Mouse (Mus musculus) CH12.LX (cell line): ENCODE measurements around the gene Kcnb1. TPM values are rescaled to one million over a fixed set of nuclear protein-coding genes. Genes with fewer than 3 reads are reported as not detected.

Source experiments
- DNase-seq: peaks from one replicate; pipeline ENCODE4 v3.0.0-alpha.2; 2013; ENCODE audit errors: extremely low read depth
- H3K27ac ChIP-seq: 2 replicates; pipeline ENCODE4 v1.5.1; 2012; ENCODE audit warnings: low read depth, mild to moderate bottlenecking, control low read depth, moderate library complexity; ENCODE audit not compliant: insufficient read depth
- H3K27me3 ChIP-seq: replicated peaks from 2 replicates; pipeline ENCODE3; 2012; ENCODE audit warnings: inconsistent platforms
- H3K36me3 ChIP-seq, 2 experiments: replicated peaks in 1 of 2; 2 replicates each; pipeline versions ENCODE3 to v1.6.1; 2012; ENCODE audit warnings: inconsistent platforms in 1 of 2, low read length in 1 of 2, mild to moderate bottlenecking in 1 of 2, mixed read lengths in 1 of 2, moderate library complexity in 1 of 2; ENCODE audit not compliant: control insufficient read depth in 1 of 2, insufficient read depth in 1 of 2
- H3K4me1 ChIP-seq, 2 experiments: 2 replicates each; pipeline ENCODE4 v1.6.1; 2012; ENCODE audit warnings: inconsistent platforms in 1 of 2, moderate library complexity in 1 of 2; ENCODE audit not compliant: insufficient read depth in 2 of 2, control insufficient read depth in 1 of 2
- H3K4me2 ChIP-seq: 2 replicates; pipeline ENCODE4 v1.6.1; 2012; ENCODE audit warnings: low read depth, mild to moderate bottlenecking, control low read depth; ENCODE audit not compliant: poor library complexity, insufficient read depth, severe bottlenecking
- H3K4me3 ChIP-seq, 3 experiments: fragments of 150-350 bp in 1 of 3; sonication (generic) in 1 of 3; replicated peaks in 1 of 3; 2 replicates each; pipeline versions ENCODE3 to v1.5.1; 2011 to 2012; ENCODE audit warnings: low read depth in 2 of 3, low read length in 2 of 3, mild to moderate bottlenecking in 2 of 3, moderate library complexity in 2 of 3, control low read depth in 1 of 3, improper control_type of control experiment in 1 of 3, inconsistent platforms in 1 of 3, mixed read lengths in 1 of 3; ENCODE audit not compliant: poor library complexity in 1 of 3
- H3K79me2 ChIP-seq: replicated peaks from 2 replicates; pipeline ENCODE4 v1.6.1; 2012; ENCODE audit warnings: mild to moderate bottlenecking, moderate library complexity; ENCODE audit not compliant: control insufficient read depth, poor library complexity, insufficient read depth, severe bottlenecking; ENCODE audit errors: extremely low read depth
- H3K9ac ChIP-seq: 2 replicates; pipeline ENCODE4 v1.6.1; 2012; ENCODE audit warnings: low read depth, mild to moderate bottlenecking, control low read depth, moderate library complexity; ENCODE audit not compliant: insufficient read depth
- H3K9me3 ChIP-seq: replicated peaks from 2 replicates; pipeline ENCODE3; 2012; ENCODE audit warnings: low read length, inconsistent platforms, mixed read lengths
- CTCF ChIP-seq, 2 experiments: IDR thresholded peaks in 1 of 2; conservative IDR thresholded peaks in 1 of 2; 2 replicates each; pipeline ENCODE4 v1.5.1; 2011 to 2012; ENCODE audit warnings: low read depth in 2 of 2, low read length in 2 of 2, improper control_type of control experiment in 1 of 2, inconsistent platforms in 1 of 2, mild to moderate bottlenecking in 1 of 2, moderate library complexity in 1 of 2
- EP300 ChIP-seq: IDR thresholded peaks from 2 replicates; pipeline ENCODE4 v1.6.1; 2011; ENCODE audit warnings: low read length, improper control_type of control experiment
- HCFC1 ChIP-seq: IDR thresholded peaks from 2 replicates; pipeline ENCODE4 v1.6.1; 2012; ENCODE audit warnings: low read depth, mild to moderate bottlenecking, inconsistent platforms, low read length, improper control_type of control experiment
- IRF4 ChIP-seq: IDR thresholded peaks from 2 replicates; pipeline ENCODE4 v1.6.1; 2014; ENCODE audit warnings: low read depth, mild to moderate bottlenecking, inconsistent platforms, low read length, improper control_type of control experiment
- MYC ChIP-seq: IDR thresholded peaks from 2 replicates; pipeline ENCODE4 v1.6.1; 2011; ENCODE audit warnings: low read depth, mild to moderate bottlenecking, improper control_type of control experiment, low read length
- NELFE ChIP-seq: IDR thresholded peaks from 2 replicates; pipeline ENCODE4 v1.6.1; 2011; ENCODE audit warnings: low read depth, low read length, improper control_type of control experiment
- POLR2AphosphoS2 ChIP-seq: IDR thresholded peaks from 2 replicates; pipeline ENCODE4 v1.6.1; 2011; ENCODE audit warnings: low read depth, low read length, improper control_type of control experiment
- RAD21 ChIP-seq: IDR thresholded peaks from 2 replicates; pipeline ENCODE4 v1.6.1; 2011; ENCODE audit warnings: low read depth, mild to moderate bottlenecking, low read length, improper control_type of control experiment, moderate library complexity
- SIN3A ChIP-seq: IDR thresholded peaks from 2 replicates; pipeline ENCODE4 v1.6.1; 2012; ENCODE audit warnings: low read length, improper control_type of control experiment, inconsistent platforms
- SMC3 ChIP-seq: IDR thresholded peaks from 2 replicates; pipeline ENCODE4 v1.6.1; 2011; ENCODE audit warnings: low read depth, low read length, improper control_type of control experiment
- USF1 ChIP-seq: IDR thresholded peaks from 2 replicates; pipeline ENCODE4 v1.6.1; 2014; ENCODE audit warnings: low read depth, mild to moderate bottlenecking, inconsistent platforms, low read length, improper control_type of control experiment
- ZC3H11A ChIP-seq: IDR thresholded peaks from 2 replicates; pipeline ENCODE4 v1.6.1; 2012; ENCODE audit warnings: low read depth, mild to moderate bottlenecking, inconsistent platforms, low read length, improper control_type of control experiment
- ZKSCAN1 ChIP-seq: IDR thresholded peaks from 2 replicates; pipeline ENCODE4 v1.6.1; 2012; ENCODE audit warnings: low read depth, inconsistent platforms, low read length, improper control_type of control experiment, borderline replicate concordance
- ZMIZ1 ChIP-seq: IDR thresholded peaks from 2 replicates; pipeline ENCODE4 v1.6.1; 2012; ENCODE audit warnings: low read depth, mild to moderate bottlenecking, inconsistent platforms, low read length, improper control_type of control experiment
- ZNF384 ChIP-seq: IDR thresholded peaks from 2 replicates; pipeline ENCODE4 v1.6.1; 2012; ENCODE audit warnings: low read depth, low read length, improper control_type of control experiment, inconsistent platforms
- dilution Hi-C: fragments of 300-500 bp; cut with MboI; formaldehyde crosslinking; loops from 2 replicates; pipeline ENCODE4 v1.14.3; 2020; ENCODE audit warnings: low sequenced_read_pairs; ENCODE audit not compliant: extremely low pct_unique_long_range_greater_than_20kb, extremely low pct_ligation_motif_present
- in situ Hi-C: fragments of 300-500 bp; cut with MboI; formaldehyde crosslinking; loops from 3 replicates; pipeline ENCODE4 v1.14.3; 2019; ENCODE audit warnings: low sequenced_read_pairs, low pct_ligation_motif_present, low pct_unique_long_range_greater_than_20kb, mixed read lengths
- polyA plus RNA-seq: library from polyadenylated mRNA; unstranded; fragments of >175 nt; gene quantifications from 2 replicates; pipeline ENCODE4 v1.2.1, GENCODE M21; 2012; ENCODE audit warnings: low read depth; ENCODE audit not compliant: insufficient read length
- total RNA-seq, 2 experiments: library from RNA; depleted of rRNA; stranded (reverse); fragments of 300-350 nt in 1 of 2; fragments of >200 nt in 1 of 2; gene quantifications; 2 replicates each; pipeline ENCODE4 v1.2.3; 2012 to 2014

The Kcnb1 gene
- total and polyA plus RNA-seq, 3 experiments = 2.5 to 6.6 (median 5.1) TPM

- Histone ChIP-seq H3K4me1 (peaks cover 0 to 8% of the 10 kb centered on the region in 2 experiments; a peak in 1 of 4 replicates), H3K9me3 (peaks cover 15% of the 10 kb centered on the region), H3K27ac (no peak overlapping the region), H3K9ac (no peak overlapping the region), H3K79me2 (no peaks in the 10 kb centered on the region), H3K36me3 (peaks cover 9 to 94% of the 10 kb centered on the region in 2 experiments), H3K4me3 (no peak overlapping the region), H3K4me2 (no peak overlapping the region), H3K27me3 (peaks cover 9% of the 10 kb centered on the region)
- DNase-seq = no peak
- peak in 1 of 2 experiments; percentile 48; a peak in 2 of 4 replicates for TF ChIP-seq CTCF (conservative IDR thresholded peaks at IDR 0.05 in 1 of 2, IDR thresholded peaks at IDR 0.05 in 1 of 2; ENCODE audit: low read depth in 2 of 2, low read length in 2 of 2)
- peak; percentile 14 for TF ChIP-seq RAD21
- TF ChIP-seq SMC3 = no peak; the same call in 1 of the 2 replicates
- in situ Hi-C loops = loop anchor here (5.0 kb wide), 1 partner anchor 141 kb away; no protein-coding TSS in a partner anchor
- dilution Hi-C loops = no loop called here
Observed at GRCm38 (mm10) chr2:167213076-167213475, 23.1 kb upstream of the Kcnb1 start.

GRCm38 (mm10) chr2:167212551-167212950 lies 22.6 kb upstream of the Kcnb1 start:
- Histone ChIP-seq H3K79me2 (no peaks in the 10 kb centered on the region), H3K9ac (no peak overlapping the region), H3K27ac (no peak overlapping the region), H3K27me3 (peaks cover 9% of the 10 kb centered on the region), H3K9me3 (peaks cover 15% of the 10 kb centered on the region), H3K4me2 (no peak overlapping the region), H3K4me3 (no peak overlapping the region), H3K4me1 (peaks cover 0 to 8% of the 10 kb centered on the region in 2 experiments; a peak in 1 of 4 replicates), H3K36me3 (peaks cover 9 to 94% of the 10 kb centered on the region in 2 experiments)
- in situ Hi-C loops = loop anchor here (5.0 kb wide), 1 partner anchor 140 kb away; no protein-coding TSS in a partner anchor
- dilution Hi-C loops = no loop called here
- TF ChIP-seq POLR2AphosphoS2 = no peak
- TF ChIP-seq CTCF (conservative IDR thresholded peaks at IDR 0.05 in 1 of 2, IDR thresholded peaks at IDR 0.05 in 1 of 2; ENCODE audit: low read depth in 2 of 2, low read length in 2 of 2) = no peak
- TF ChIP-seq ZC3H11A = no peak
- TF ChIP-seq IRF4 = no peak
- TF ChIP-seq NELFE = no peak
- no peak for TF ChIP-seq EP300
- TF ChIP-seq ZMIZ1 = no peak
- TF ChIP-seq MYC = no peak
- TF ChIP-seq ZNF384 = no peak
- no peak for TF ChIP-seq ZKSCAN1
- TF ChIP-seq SIN3A = no peak
- no peak for TF ChIP-seq USF1
- TF ChIP-seq HCFC1 = no peak
- DNase-seq = no peak
